17 mouse cellular contexts compared by ENCODE assay signal in the genomic region with DNA sequence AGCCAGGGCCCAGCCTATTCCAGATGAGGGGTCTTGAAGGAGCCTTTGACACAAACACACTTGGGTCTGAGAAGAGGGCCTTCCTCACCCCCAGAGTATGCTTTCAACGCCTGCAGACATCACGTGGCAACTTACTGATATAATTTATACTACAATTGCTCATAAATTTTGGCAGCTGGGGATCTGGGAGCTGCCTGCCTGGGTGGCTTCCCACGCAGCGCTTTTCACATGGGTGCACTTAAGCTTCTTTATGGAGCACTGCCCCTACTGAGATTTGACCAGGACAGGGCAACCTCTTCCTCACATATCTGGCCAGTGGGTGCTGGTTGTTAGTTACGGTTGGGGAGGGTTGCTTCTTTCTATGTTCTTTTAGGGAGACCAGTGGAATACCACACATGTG.
DNase-seq lines count a peak whose midpoint lies in the region; TF ChIP-seq lines count a peak whose summit lies in the region.
"Had no signal": no experiment of that assay in that cellular context is flagged by ENCODE, and none has a peak within 500 bp of the region (broad histone marks: within the 10 kb centered on the region; RNA-seq: fewer than 3 reads in every experiment).

No protein-coding gene starts in this region.

- H3K4me1 ChIP-seq in cerebellum, adult 2 months (ENCODE audit: control insufficient read depth, insufficient read depth, low read length): peaks cover 3% of the 10 kb centered on the region

- WGBS in cerebellum, adult 2 months: 76% methylated on average over 5 of the region's 5 CpGs

- no peak for TF ChIP-seq CTCF in left cerebral cortex, adult 2 months (IDR thresholded peaks at IDR 0.05)
- no peak for TF ChIP-seq CTCF in cerebellum, adult 2 months (IDR thresholded peaks at IDR 0.05; ENCODE audit: borderline replicate concordance, insufficient read depth, low read depth, low read length)

- H3K27ac ChIP-seq in left cerebral cortex, adult 2 months: peak overlapping the region; percentile 32; the same call in 1 of the 2 replicates
- no peak overlapping the region for H3K27ac ChIP-seq in cerebellum, adult 2 months (ENCODE audit: insufficient read depth, low read length)
- H3K27ac ChIP-seq: hindbrain, embryonic 10.5 days; limb, embryonic 12.5 days; macrophage had no signal

- intact Hi-C loops in left cerebral cortex, adult 2 months (cut with DNase I): loop anchor here (5.0 kb wide), 1 partner anchor 83 kb away; no protein-coding TSS in a partner anchor
- intact Hi-C loops in left cerebral cortex, postnatal 10 days (cut with DNase I): no loop called here

- TF ChIP-seq POLR2A in cerebellum, adult 2 months (IDR thresholded peaks at IDR 0.05; ENCODE audit: borderline replicate concordance, insufficient read depth, low read length): no peak

- H3K27me3 ChIP-seq in cerebellum, adult 2 months (ENCODE audit: control insufficient read depth, insufficient read depth, low read length): no peaks in the 10 kb centered on the region
- H3K27me3 ChIP-seq: limb, embryonic 12.5 days had no signal

- DNase-seq in frontal cortex, postnatal 36 days (ENCODE audit: low spot score in 2 of 2): peak; percentile 58 to 63
- DNase-seq in frontal cortex, postnatal 10 days (ENCODE audit: low spot score in 2 of 2): no peak
- no peak for DNase-seq in left cerebral cortex, adult 2 months (ENCODE audit: extremely low spot score in 1 of 2, low spot score in 2 of 2)
- no peak for DNase-seq in left cerebral cortex, postnatal 10 days (ENCODE audit: extremely low spot score in 1 of 2, low spot score in 2 of 2)
- peak; percentile 67 for DNase-seq in brain, adult 2 months (ENCODE audit: low read depth, low spot score)
- DNase-seq in layer of hippocampus, postnatal 10 days (ENCODE audit: low spot score in 2 of 2): peak; percentile 16 to 32
- no peak for DNase-seq in cerebellum, adult 2 months
- no peak for DNase-seq in retina, postnatal 1 day
- DNase-seq: adrenal gland, postnatal 25 days; cerebellum, postnatal 14 days; forebrain, postnatal 0 days; liver, postnatal 0 days; thymus, adult 2 months; thymus, postnatal 4 days had no signal

- H3K4me3 ChIP-seq in left cerebral cortex, adult 2 months: no peak overlapping the region
- no peak overlapping the region for H3K4me3 ChIP-seq in cerebellum, adult 2 months (replicated peaks; ENCODE audit: insufficient read depth, low read depth, low read length)
- H3K4me3 ChIP-seq: hindbrain, embryonic 10.5 days; limb, embryonic 12.5 days had no signal

Comparison
In these comparisons a context has a peak if more than half of its experiments do, and no peak if none do; other contexts are left out.
1. DNase-seq: peak in frontal cortex, postnatal 36 days (2 of 2), brain, adult 2 months (single experiment) and layer of hippocampus, postnatal 10 days (2 of 2); none in frontal cortex, postnatal 10 days (0 of 2), left cerebral cortex, adult 2 months (0 of 2), left cerebral cortex, postnatal 10 days (0 of 2), cerebellum, adult 2 months (0 of 2) and retina, postnatal 1 day (single experiment).